Mouse (Mus musculus) embryonic stem cell, embryonic (primary cell): ENCODE data around the gene Tmem108.

Experiments
- CTCF ChIA-PET, 4 experiments: fragments of 300-600 bp in 2 of 4; fragments of 350-600 bp in 2 of 4; sonication (Branson Sonifier 250); formaldehyde crosslinking; loops; one replicate each; lab custom pipeline; 2022; ENCODE audit warnings: inconsistent platforms in 2 of 4; lab: Charles Lee
- POLR2A ChIA-PET, 4 experiments: fragments of 300-600 bp in 2 of 4; fragments of 350-600 bp in 2 of 4; sonication (Branson Sonifier 250); formaldehyde crosslinking; loops; one replicate each; lab custom pipeline; 2022; ENCODE audit warnings: antibody characterized with exemption in 4 of 4, inconsistent platforms in 1 of 4; lab: Charles Lee

Tmem108 gene

DNA sequence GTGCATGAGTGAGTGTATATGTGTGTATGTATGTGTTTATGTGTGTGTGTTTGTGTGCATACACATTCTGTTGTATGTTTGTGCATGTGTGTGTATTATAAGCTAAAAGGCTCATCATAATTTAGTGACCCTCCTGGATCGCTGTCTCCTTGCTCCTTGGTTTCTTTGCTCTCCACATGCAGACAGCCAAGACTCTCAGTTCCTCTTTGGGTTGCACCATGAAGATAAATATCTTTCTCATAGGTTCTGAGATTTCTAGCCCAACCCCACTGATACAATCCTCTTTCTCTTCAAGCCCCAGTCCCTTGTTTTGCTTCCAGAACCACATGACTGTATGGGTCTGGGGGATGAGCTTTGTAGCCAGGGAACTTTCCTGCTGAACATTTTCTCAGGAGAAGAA, 302.3 kb downstream of the Tmem108 start:
- ChIA-PET CTCF (interaction anchor here in 1 of 4 experiments (2.2 kb wide), 1 partner anchor 10 kb away, joined by 6 read pairs; no protein-coding TSS in a partner anchor), POLR2A (interaction anchor here in 1 of 4 experiments (0.6 kb wide), 1 partner anchor 116 kb away, joined by 3 read pairs; no protein-coding TSS in a partner anchor)

- ChIA-PET CTCF (no interaction called here), POLR2A (interaction anchor here in 1 of 4 experiments (1.5 kb wide), 1 partner anchor 102 kb away, joined by 3 read pairs; no protein-coding TSS in a partner anchor)
These were observed 312.0 kb downstream of the Tmem108 start for GRCm38 (mm10) chr9:103449651-103450050.

- ChIA-PET CTCF (no interaction called here), POLR2A (no interaction called here)
These were observed 312.5 kb downstream of the Tmem108 start for GRCm38 (mm10) chr9:103449092-103449491.

- CTCF ChIA-PET, result interaction anchor here in 3 of 4 experiments (0.7 to 1.2 kb wide), 5 partner anchors 14 to 237 kb away, joined by 3 to 5 read pairs (median 3); no protein-coding TSS in a partner anchor
- POLR2A ChIA-PET, result interaction anchor here in 2 of 4 experiments (0.6 to 1.0 kb wide), 2 partner anchors 21 to 922 kb away, joined by 3 read pairs; no protein-coding TSS in a partner anchor
These were observed 317.0 kb downstream of the Tmem108 start for GRCm38 (mm10) chr9:103444656-103445055.

DNA sequence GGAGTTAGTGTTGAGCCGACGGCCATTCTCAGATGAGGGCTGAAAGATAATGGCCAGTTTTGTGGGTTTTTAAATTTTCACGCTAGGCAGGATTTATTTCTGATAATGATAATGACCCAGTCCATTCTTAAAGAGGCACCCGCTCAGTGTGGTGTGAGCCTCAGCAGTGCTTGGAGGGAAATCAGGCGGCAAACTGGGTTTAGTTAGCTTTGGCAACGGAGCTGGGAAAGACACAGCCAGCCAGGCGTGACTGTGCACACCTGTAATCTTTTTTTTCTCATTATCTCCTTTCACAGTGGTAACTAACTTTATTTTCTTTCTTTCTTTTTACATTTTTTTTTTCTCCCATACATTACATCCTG, 317.8 kb downstream of the Tmem108 start:
- POLR2A ChIA-PET, result interaction anchor here in 1 of 4 experiments (1.6 kb wide), 1 partner anchor 13 kb away, joined by 5 read pairs; no protein-coding TSS in a partner anchor
- CTCF ChIA-PET, result no interaction called here

DNA sequence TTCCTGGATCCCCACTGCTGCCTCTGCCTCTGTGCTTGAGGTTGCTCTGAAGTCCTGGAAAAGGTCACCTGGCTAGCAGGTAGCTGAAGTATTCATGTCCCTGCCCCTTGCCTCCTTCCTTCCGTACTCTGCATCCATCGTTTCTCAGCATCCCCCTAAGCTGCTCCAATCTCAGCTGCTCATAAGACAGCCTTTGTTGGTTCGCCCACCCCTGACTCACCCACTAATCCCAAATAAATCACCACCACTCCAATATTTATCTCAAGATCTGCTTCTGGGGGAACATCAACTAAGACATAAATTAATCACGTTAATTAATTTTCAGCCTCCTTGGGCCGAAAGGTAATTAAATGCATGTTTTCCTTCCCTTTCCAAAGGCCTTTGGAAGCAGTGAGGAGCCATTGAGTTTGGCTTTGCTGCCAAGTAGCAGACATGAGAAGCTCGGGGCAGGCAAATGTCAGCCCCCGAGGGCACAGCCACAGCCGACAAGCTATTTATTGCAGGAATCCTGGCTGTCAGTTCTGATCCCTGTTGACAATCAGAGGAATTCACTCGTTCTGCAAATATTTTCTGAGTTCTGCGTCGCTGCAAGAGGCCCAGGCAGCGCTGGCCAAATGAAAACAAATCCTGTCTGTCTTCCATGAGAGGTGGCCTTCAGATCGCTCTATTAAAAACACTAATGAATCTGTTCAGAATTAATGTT, 318.4 kb downstream of the Tmem108 start:
- ChIA-PET POLR2A (interaction anchor here in 3 of 4 experiments (0.7 to 1.6 kb wide), 3 partner anchors 10 to 159 kb away, joined by 3 to 5 read pairs (median 3); no protein-coding TSS in a partner anchor), CTCF (interaction anchor here in 1 of 4 experiments (0.5 kb wide), 1 partner anchor 234 kb away, joined by 3 read pairs; no protein-coding TSS in a partner anchor)

- ChIA-PET CTCF (no interaction called here), POLR2A (interaction anchor here in 2 of 4 experiments (1.3 to 1.5 kb wide), 2 partner anchors 13 to 60 kb away, joined by 4 to 5 read pairs; no protein-coding TSS in a partner anchor)
These were observed 321.0 kb downstream of the Tmem108 start for GRCm38 (mm10) chr9:103440597-103440996.

DNA sequence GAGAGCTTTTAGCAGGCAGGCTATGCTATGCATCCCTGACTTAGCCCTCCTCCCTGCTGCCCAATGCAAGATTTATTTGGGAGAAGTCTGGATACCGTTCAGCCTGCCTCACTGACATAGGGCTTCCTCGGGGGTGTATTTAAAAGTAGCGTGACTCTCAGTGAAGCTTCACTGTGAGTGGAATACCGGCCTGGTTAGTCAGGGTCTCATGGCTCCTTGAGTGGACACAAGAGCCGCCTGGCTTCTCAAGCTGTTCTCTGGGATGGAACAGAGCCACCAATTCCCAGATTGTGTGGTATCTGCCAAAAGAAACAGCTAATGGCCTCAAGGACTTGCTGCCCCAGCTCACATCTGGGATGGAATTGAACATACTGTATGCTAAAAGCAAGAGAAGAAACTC, 324.5 kb downstream of the Tmem108 start:
- ChIA-PET CTCF (no interaction called here), POLR2A (interaction anchor here in 2 of 4 experiments (0.9 to 1.9 kb wide), 5 partner anchors 10 to 132 kb away, joined by 3 to 6 read pairs (median 4); partner anchors contain the start of genes 1300017J02Rik (in 1 of the 2) and Topbp1 (in 1 of the 2))

GRCm38 (mm10) chr9:103434116-103434515, 327.5 kb downstream of the Tmem108 start:
- ChIA-PET POLR2A (interaction anchor here in 1 of 4 experiments (1.1 kb wide), 1 partner anchor 9 kb away, joined by 3 read pairs; no protein-coding TSS in a partner anchor), CTCF (interaction anchor here in 3 of 4 experiments (0.6 to 0.7 kb wide), 4 partner anchors 12 to 775 kb away, joined by 3 to 7 read pairs (median 4); no protein-coding TSS in a partner anchor)
